Mouse (Mus musculus): ENCODE measurements at regions not wholly inside any gene's neighbourhood (a gene's known extent, or its start where the extent isn't known, plus 50 kb on each side); places are given as distances from the start of the nearest gene placed in this dataset.

DNA sequence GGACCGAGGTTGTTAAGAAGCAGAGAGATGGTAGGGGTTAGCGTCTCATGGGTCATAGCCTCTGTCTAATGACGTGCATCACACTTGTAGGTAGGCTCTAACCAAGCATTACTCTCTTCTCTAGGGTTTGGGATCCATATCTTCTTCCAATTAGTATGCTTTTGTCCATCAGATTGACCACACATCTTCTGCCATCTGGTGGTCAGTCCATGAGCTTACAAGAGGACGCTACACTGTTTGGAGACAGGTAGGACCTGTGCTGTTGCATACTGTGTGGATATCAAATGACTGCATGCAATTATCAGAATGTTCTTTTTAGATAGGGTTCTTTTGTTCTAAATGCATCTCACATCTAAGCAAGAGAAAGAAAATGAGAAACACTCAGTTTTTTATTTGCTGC lies 54.6 kb upstream of the Nxph1 start:
- Histone ChIP-seq H3K4me3 (ENCODE audit: control insufficient read depth in 1 of 2, insufficient read depth in 1 of 2, low read depth in 2 of 2, low read length in 2 of 2) (no peak overlapping the region), H3K79me2 (ENCODE audit: control insufficient read depth, insufficient read depth, low read length, poor library complexity) (no peaks in the 10 kb centered on the region), H3K4me1 (ENCODE audit: control insufficient read depth in 1 of 2, insufficient read depth in 2 of 2, low read length in 2 of 2) (no peaks in the 10 kb centered on the region), H3K36me3 (ENCODE audit: control insufficient read depth in 1 of 2, insufficient read depth in 2 of 2, low read length in 2 of 2) (no peaks in the 10 kb centered on the region), H3K27me3 (ENCODE audit: control insufficient read depth in 1 of 2, insufficient read depth in 2 of 2, low read length in 2 of 2) (no peaks in the 10 kb centered on the region; a peak in 1 of 4 replicates), H3K9ac (ENCODE audit: control insufficient read depth, low read depth, low read length, poor library complexity, severe bottlenecking) (no peak overlapping the region), H3K9me3 (replicated peaks; ENCODE audit: insufficient read depth, low read length) (no peaks in the 10 kb centered on the region), H3K27ac (ENCODE audit: control insufficient read depth, low read depth, low read length) (no peak overlapping the region)
- DNase-seq (ENCODE audit: low read depth, low spot score) = no peak
- TF ChIP-seq GABPA (IDR thresholded peaks at IDR 0.05; ENCODE audit: low read depth, low read length) (no peak), HCFC1 (IDR thresholded peaks at IDR 0.05; ENCODE audit: low read depth, low read length) (no peak), CTCF (IDR thresholded peaks at IDR 0.05 in 2 of 3, conservative IDR thresholded peaks at IDR 0.05 in 1 of 3; ENCODE audit: control insufficient read depth in 1 of 3, insufficient read depth in 1 of 3, low read depth in 2 of 3, low read length in 3 of 3, poor library complexity in 1 of 3, severe bottlenecking in 1 of 3) (peak in 1 of 3 experiments; percentile 7; a peak in 2 of 6 replicates), RAD21 (IDR thresholded peaks at IDR 0.05; ENCODE audit: low read depth, low read length) (peak; percentile 6)

DNA sequence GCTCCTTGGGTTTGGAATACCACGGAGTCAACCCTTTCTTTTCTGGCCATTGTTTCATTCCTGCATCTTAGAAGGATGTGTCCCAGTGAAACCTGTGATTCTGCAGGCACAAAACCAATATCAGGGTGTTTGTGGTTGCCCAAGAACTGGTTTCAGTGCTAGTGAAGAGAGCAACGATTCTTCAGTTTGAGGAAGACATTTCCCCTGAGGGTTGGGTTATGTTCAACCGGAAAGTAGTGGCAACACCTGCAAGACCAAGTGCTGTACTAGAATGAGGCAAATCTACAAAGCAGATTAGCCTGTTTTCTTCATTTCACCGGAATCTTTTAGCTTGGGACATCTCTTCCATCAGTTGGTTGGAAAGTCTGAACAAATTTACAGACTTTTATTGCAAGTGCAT lies 52.1 kb upstream of the Nxph1 start:
- H3K9me3 ChIP-seq (replicated peaks; ENCODE audit: insufficient read depth, low read length) = no peaks in the 10 kb centered on the region
- no peak overlapping the region for H3K9ac ChIP-seq (ENCODE audit: control insufficient read depth, low read depth, low read length, poor library complexity, severe bottlenecking)
- H3K36me3 ChIP-seq (ENCODE audit: control insufficient read depth in 1 of 2, insufficient read depth in 2 of 2, low read length in 2 of 2) = no peaks in the 10 kb centered on the region
- H3K27ac ChIP-seq (ENCODE audit: control insufficient read depth, low read depth, low read length) = no peak overlapping the region
- no peak overlapping the region for H3K4me3 ChIP-seq (ENCODE audit: control insufficient read depth in 1 of 2, insufficient read depth in 1 of 2, low read depth in 2 of 2, low read length in 2 of 2)
- no peak for DNase-seq (ENCODE audit: low read depth, low spot score)
- H3K79me2 ChIP-seq (ENCODE audit: control insufficient read depth, insufficient read depth, low read length, poor library complexity) = no peaks in the 10 kb centered on the region
- TF ChIP-seq JUND (IDR thresholded peaks at IDR 0.05; ENCODE audit: low read depth, low read length) (no peak), MAZ (IDR thresholded peaks at IDR 0.05; ENCODE audit: low read depth, low read length) (no peak), USF1 (IDR thresholded peaks at IDR 0.05; ENCODE audit: low read depth, low read length) (no peak), RAD21 (IDR thresholded peaks at IDR 0.05; ENCODE audit: low read depth, low read length) (no peak), BHLHE40 (IDR thresholded peaks at IDR 0.05; ENCODE audit: borderline replicate concordance, low read depth, low read length) (no peak), HCFC1 (IDR thresholded peaks at IDR 0.05; ENCODE audit: low read depth, low read length) (no peak)
- no peaks in the 10 kb centered on the region; a peak in 1 of 4 replicates for H3K27me3 ChIP-seq (ENCODE audit: control insufficient read depth in 1 of 2, insufficient read depth in 2 of 2, low read length in 2 of 2)
- H3K4me1 ChIP-seq (ENCODE audit: control insufficient read depth in 1 of 2, insufficient read depth in 2 of 2, low read length in 2 of 2) = no peaks in the 10 kb centered on the region

DNA sequence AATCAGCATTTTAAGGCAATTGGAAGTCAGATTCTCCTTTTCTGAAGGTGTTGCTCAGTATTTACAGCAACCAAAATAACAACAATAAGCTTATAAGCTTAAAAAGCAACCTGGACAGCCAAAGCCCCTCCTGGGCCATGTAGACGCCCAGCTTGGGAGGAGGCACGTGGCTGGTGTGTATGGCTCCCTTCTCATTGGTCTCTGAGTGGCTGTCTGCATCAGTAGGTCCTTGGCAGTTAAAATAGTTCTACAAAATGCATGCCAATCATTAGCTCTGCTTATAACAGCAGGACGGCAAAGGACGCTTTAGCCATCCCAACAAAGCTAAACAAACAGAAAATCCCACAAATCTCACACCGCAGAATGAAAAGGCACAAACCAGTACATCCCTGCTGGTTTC lies 51.4 kb upstream of the Nxph1 start:
- H3K27ac ChIP-seq (ENCODE audit: control insufficient read depth, low read depth, low read length) = no peak overlapping the region
- TF ChIP-seq TAL1 (IDR thresholded peaks at IDR 0.05; ENCODE audit: low read length) (no peak), ZMIZ1 (IDR thresholded peaks at IDR 0.05; ENCODE audit: low read depth, low read length) (no peak), MXI1 (IDR thresholded peaks at IDR 0.05; ENCODE audit: low read depth, low read length) (no peak), ETS1 (IDR thresholded peaks at IDR 0.05; ENCODE audit: low read depth, low read length) (no peak), ELF1 (IDR thresholded peaks at IDR 0.05; ENCODE audit: low read depth, low read length) (no peak), EP300 (IDR thresholded peaks at IDR 0.05; ENCODE audit: low read depth in 1 of 2, low read length in 2 of 2) (no peak), NELFE (IDR thresholded peaks at IDR 0.05; ENCODE audit: low read depth, low read length) (no peak), ZC3H11A (IDR thresholded peaks at IDR 0.05; ENCODE audit: low read depth, low read length) (no peak), CHD2 (IDR thresholded peaks at IDR 0.05; ENCODE audit: low read length) (no peak), RAD21 (IDR thresholded peaks at IDR 0.05; ENCODE audit: low read depth, low read length) (no peak), SIN3A (IDR thresholded peaks at IDR 0.05; ENCODE audit: low read length) (no peak), POLR2AphosphoS5 (IDR thresholded peaks at IDR 0.05; ENCODE audit: borderline replicate concordance, low read depth, low read length) (no peak), MYB (IDR thresholded peaks at IDR 0.05; ENCODE audit: low read depth, low read length) (no peak), CHD1 (IDR thresholded peaks at IDR 0.05; ENCODE audit: low read depth, low read length) (no peak), BHLHE40 (IDR thresholded peaks at IDR 0.05; ENCODE audit: borderline replicate concordance, low read depth, low read length) (no peak), SMC3 (IDR thresholded peaks at IDR 0.05; ENCODE audit: low read depth, low read length) (no peak), MAZ (IDR thresholded peaks at IDR 0.05; ENCODE audit: low read depth, low read length) (no peak), GABPA (IDR thresholded peaks at IDR 0.05; ENCODE audit: low read depth, low read length) (no peak)
- no peak overlapping the region for H3K4me3 ChIP-seq (ENCODE audit: control insufficient read depth in 1 of 2, insufficient read depth in 1 of 2, low read depth in 2 of 2, low read length in 2 of 2)
- no peaks in the 10 kb centered on the region for H3K36me3 ChIP-seq (ENCODE audit: control insufficient read depth in 1 of 2, insufficient read depth in 2 of 2, low read length in 2 of 2)
- no peak for DNase-seq (ENCODE audit: low read depth, low spot score)
- H3K9me3 ChIP-seq (replicated peaks; ENCODE audit: insufficient read depth, low read length) = no peaks in the 10 kb centered on the region
- no peaks in the 10 kb centered on the region; a peak in 1 of 4 replicates for H3K27me3 ChIP-seq (ENCODE audit: control insufficient read depth in 1 of 2, insufficient read depth in 2 of 2, low read length in 2 of 2)
- H3K4me1 ChIP-seq (ENCODE audit: control insufficient read depth in 1 of 2, insufficient read depth in 2 of 2, low read length in 2 of 2) = no peaks in the 10 kb centered on the region
- no peaks in the 10 kb centered on the region for H3K79me2 ChIP-seq (ENCODE audit: control insufficient read depth, insufficient read depth, low read length, poor library complexity)
- H3K9ac ChIP-seq (ENCODE audit: control insufficient read depth, low read depth, low read length, poor library complexity, severe bottlenecking) = no peak overlapping the region

Data from MEL (cell line).